Mouse (Mus musculus) neutrophil, adult 5-6 weeks (primary cell): ENCODE data around the gene Lmx1a. TPM values are rescaled to one million over a fixed set of nuclear protein-coding genes. Genes with fewer than 3 reads are reported as not detected.

ENCODE experiments used
- ATAC-seq: fragments of 151-379, 151-347 bp; 2 replicates; pipeline ENCODE4 v1.8.0; 2017; ENCODE audit warnings: mild to moderate bottlenecking, moderate TSS enrichment; ENCODE audit not compliant: insufficient number of reproducible peaks, poor library complexity, low FRiP score, severe bottlenecking; ENCODE audit errors: extremely low read depth
- total RNA-seq: library from RNA; stranded (forward); fragments of 200-1000 nt; gene quantifications from 2 replicates; pipeline ENCODE4 v1.2.3, GENCODE M21; 2017

Gene Lmx1a
- total RNA-seq, 1 experiment from 2014 or later = not detected

DNA sequence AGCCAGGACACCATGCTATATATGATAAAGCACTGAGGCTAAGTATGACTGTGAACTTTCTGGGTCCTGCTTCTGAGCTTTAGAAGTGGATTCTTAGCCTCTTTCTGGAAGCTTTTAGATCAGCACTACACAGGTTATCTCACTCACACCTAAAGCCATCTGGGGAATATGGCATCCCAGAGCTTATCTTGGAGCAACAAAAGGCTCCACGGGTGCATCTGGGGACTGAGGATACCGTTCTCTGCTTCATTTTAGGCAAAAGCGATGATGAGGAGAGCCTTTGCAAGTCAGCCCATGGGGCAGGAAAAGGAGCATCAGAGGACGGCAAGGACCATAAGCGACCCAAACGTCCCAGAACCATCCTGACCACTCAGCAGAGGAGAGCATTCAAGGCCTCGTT, 141.3 kb downstream of the Lmx1a start:
- no peak for ATAC-seq

DNA sequence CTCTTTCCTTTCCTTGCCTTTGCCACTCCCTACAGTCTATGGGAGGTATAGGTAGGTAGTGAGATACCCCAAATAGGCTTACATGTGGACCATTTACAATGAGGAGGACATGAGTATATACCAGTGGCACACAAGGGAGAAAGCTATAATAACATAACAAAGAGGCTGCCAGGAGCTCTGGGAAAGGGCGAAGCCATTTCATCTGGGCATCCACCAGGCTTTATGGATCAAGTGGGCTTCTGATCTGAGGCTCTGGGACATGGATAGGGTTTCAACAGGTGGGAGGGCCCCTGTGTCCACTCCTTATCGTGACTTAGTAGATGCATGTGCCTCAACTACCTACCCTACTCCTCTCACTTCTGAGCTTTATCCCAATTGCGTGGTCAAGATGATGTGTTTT, 142.6 kb downstream of the Lmx1a start:
- no peak for ATAC-seq

DNA sequence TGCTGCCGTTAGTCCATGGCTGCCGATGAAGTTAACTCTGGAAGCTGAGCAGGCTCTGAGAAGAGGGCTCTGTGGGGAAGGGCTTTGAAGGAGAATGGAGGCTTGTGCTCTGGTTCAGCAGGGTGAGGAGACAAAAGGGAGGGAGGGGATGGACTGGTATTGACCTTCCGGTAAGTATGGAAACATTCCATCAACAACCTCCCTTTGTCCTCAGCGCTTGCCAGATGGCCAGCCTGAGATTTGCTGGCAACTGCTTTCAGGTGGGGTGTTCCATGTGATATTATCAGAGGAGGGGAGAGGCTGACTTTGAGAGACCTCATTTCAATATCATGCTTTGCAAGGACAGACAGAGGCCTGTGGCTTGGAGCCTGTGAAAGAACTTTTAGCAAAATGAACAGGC, 165.8 kb downstream of the Lmx1a start:
- no peak for ATAC-seq

DNA sequence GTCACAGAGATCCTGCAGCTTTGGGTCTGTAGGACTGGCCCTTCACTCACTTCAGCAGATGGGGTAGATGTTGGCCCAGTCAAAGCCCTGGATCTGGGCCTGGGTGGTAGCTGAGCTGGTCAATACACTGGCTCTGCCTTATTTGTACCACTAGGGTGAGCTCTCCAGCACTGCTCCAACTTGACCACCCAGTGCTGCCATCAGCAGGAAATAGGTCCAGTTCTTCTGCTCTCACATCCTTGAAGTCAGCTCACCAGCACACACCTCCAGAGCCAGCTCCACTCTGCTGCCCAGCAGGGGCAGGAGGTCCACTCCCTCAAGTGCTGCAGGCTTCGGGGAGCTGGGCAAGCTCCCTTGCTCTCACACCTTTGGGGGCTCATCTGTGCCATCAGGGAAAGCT, 183.0 kb downstream of the Lmx1a start:
- no peak for ATAC-seq

DNA sequence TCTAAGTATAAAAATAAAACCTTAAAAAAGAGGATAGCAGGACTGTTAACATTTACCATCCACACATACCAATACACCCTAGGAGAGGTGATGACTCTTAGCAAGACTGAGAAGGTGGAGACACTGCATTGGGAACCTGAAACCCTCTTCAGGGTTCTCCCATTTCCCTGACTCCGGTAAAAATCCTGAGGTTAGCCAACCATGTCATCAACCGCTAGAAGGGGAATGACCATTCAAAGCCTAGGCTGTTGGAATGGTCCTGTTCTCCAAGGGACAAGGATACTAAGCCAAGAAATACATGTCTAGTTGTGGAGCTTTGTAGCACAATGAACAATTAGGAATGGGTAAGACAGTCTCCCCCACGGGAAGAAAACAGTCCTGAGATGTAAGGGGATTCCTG, 185.1 kb downstream of the Lmx1a start:
- ATAC-seq = no peak

DNA sequence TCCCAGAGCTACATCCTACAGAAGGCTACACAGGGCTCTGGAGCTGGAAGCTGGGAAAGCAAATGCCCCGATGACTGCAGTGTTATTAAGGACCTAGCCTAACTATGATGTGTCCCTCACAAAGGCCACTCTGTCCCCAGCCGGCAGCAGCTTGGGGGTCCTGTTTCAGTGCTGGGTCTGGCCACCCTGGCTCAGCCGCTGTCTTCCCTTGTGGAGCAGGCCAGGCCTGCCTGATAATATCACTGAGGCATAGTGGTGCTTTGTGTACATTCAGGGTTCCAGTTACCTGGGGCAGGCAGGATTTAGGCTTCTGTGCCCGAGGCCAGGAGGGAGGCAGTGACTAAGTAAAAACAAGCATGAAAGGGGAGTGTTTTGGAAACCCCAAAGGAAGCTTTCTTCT, 188.9 kb downstream of the Lmx1a start:
- no peak for ATAC-seq

DNA sequence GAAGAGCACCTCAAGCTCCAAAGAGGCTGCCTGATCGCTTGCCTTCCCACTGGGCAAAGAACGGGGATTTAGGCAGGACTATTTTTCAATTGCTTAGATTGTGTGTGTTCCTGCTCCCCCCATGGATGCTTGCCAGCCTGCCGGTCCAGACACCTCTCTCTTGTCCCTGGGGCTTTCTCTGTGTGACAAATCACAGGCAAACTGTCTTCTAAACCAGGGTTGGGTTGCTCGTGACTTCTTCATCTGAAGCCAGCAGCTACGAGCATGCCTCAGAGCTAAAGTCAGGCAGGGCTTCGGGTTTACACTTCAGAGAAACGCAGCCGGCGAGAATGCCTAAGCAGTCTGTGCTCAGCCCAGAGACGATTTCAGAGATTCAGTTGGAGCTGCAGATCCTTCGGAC, 189.3 kb downstream of the Lmx1a start:
- no peak for ATAC-seq

DNA sequence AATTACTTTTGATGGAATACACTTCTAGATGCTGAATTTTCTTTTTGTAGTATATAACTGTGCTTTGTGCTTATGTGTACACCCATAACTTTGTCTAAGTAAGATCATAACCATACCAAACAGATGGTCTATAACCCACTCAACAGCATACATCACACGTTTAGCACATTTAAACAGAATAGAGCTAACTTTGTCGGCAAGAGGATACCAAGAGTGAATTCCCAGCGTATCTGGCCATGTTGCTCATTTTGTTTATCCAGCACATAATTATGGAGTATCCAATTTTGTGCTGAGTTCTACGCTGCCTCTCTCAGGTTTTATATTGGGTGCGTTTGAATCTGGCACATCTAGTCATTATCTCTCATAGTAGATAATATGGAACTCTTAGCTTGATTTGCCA, 196.7 kb downstream of the Lmx1a start:
- no peak for ATAC-seq

DNA sequence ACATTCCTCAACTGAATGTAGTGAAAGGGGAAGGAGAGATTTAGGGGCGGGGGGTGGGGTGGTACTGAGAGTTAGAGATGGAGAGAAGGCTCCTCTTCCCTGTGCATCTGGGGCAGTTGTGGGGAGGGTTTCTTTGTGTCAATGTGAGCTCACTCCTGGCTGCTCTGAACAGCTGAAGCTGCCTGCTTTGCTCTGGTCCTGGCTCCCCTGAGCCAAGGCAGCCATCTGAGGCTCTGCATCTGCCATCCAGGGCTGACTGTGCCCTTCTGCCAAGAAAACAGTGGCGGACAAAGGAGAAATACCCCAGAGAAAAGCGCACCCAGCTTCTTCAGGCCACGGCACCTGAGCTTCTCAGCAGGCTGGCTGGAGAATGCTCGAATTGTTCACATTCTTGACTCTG, 199.1 kb downstream of the Lmx1a start:
- no peak for ATAC-seq

DNA sequence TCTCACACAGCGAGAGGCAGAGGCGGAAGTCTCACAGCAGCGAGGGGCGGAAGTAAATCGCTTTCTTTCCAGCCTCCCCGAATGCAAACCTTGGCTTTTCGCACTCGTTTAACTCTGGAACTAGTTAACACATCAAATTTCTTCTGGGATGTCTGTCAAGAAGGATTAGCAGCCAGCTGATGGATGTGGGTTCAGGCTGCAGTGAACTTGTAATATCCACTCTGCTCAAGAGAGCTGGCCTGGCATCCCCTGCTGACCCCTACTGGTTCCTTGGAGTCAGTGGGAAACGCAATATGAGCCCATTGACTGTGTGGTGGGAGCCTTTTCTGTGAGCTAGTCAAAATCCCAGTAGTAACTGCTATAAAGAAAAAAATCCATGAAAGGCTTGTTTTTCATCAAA, 199.8 kb downstream of the Lmx1a start:
- no peak for ATAC-seq

DNA sequence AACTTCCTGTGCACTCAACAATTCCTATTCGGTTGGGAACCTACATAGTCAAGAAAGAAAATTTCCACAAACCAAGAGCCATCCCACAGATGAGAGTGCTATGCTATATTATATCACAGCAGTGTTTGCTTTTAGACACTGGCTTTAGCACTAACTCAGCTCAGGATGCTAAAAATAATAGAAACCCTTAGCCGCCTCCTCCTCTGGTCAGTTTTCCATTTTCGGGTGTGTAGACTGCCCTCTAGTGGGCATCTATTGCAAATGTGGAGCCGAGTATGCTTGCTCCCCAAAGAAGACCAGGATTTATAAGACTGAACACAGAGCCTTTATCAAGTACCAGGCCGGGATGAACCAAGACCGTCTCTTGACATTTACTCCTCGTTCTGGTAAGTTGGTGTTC, 207.2 kb downstream of the Lmx1a start:
- ATAC-seq = no peak

Other genes starting within 250 kb of the Lmx1a start
- gene Lrrc52, start 222.5 kb upstream of the Lmx1a start, total RNA-seq = not detected in 2 replicates
- not detected in 2 replicates for gene Rxrg, start 90.9 kb upstream of the Lmx1a start, total RNA-seq